Mouse (Mus musculus): Measurements from ENCODE around the gene Ctcfl.

DNA sequence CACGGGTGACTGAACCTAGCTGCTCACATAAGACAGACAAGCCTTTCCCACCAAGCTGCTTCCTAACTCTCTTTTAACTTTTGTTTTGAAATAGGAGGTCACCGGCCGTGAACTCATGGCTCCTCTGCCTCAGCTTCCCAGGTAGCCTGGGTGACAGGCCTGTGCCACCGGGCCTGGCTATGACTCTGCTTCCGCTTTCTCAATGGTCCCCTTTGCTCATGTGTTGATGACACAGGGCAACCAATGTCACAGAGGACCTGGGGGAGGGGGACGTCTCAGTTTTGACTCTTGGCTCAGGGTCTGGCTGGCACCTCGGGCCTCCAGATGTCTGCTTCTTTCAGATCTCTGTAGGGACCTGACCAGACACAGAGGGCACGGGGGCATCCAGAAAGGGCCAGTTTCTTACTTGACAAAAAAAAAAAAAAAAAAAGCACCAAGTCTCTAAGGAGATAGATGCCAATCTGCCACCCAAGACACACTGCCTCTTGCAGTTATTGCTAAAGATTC is 13.5 kb upstream of the Ctcfl start:
- TF ChIP-seq CTCF (IDR thresholded peaks at IDR 0.05; ENCODE audit: extremely low read depth, insufficient read depth, low read length) (no peak), POLR2A (IDR thresholded peaks at IDR 0.05; ENCODE audit: extremely low read depth, insufficient read depth, low read length) (no peak)

All from cortical plate, adult 2 months (tissue).